Mouse (Mus musculus) cerebellum, postnatal 14 days (tissue): ENCODE data around the gene Olfr358.

ENCODE experiments used
- DNase-seq, 2 experiments: peaks; one replicate each; pipeline ENCODE4 v3.0.0; 2021; ENCODE audit warnings: mixed read lengths in 2 of 2

Gene Olfr358

DNA sequence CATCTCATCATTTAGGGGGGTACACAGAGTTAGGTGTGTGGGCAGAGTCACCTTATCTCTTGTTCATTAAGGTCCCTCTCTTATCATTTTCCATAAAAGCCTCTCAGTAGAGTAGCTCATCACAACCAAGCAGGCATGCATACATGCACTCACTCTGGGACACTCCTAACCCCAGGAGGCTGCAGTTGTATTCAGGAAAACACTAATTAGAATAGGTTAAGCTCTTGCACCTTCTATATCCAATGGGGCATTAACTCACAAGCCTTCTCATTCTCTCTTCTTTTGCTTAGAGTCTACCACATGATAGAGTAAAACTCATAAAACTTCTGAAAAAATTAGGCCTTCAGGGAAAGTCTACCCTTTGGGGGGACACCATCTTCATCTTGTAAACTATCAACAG is at the start of gene Olfr358:
Olfr358 (minus strand) TSS at position 101 of the 400 bp plus-strand sequence.
- DNase-seq = no peak

GRCm38 (mm10) chr2:36997030-36997429 is 12.1 kb downstream of the Olfr358 start:
- DNase-seq = peak in 1 of 2 experiments; percentile 3

GRCm38 (mm10) chr2:36993527-36993926 is 15.6 kb downstream of the Olfr358 start, which contains the start of gene Olfr357:
TSS of gene Olfr357 (plus strand) at chr2:36993827.
- DNase-seq = no peak
